Mouse (Mus musculus): ENCODE measurements around the gene Paqr9.

Paqr9 gene

GRCm38 (mm10) chr9:95544598-95544997 is 14.9 kb upstream of the Paqr9 start:
- no peak for DNase-seq (ENCODE audit: low read depth, low spot score)

- peak; percentile 63 for DNase-seq (ENCODE audit: low read depth, low spot score)
Observed at GRCm38 (mm10) chr9:95546679-95547078, 12.8 kb upstream of the Paqr9 start.

GRCm38 (mm10) chr9:95549626-95550411 is 9.6 kb upstream of the Paqr9 start:
- DNase-seq (ENCODE audit: low read depth, low spot score) = no peak

GRCm38 (mm10) chr9:95550856-95551774 is 8.3 kb upstream of the Paqr9 start:
- DNase-seq (ENCODE audit: low read depth, low spot score) = no peak

- no peak for DNase-seq (ENCODE audit: low read depth, low spot score)
Observed at GRCm38 (mm10) chr9:95552175-95552705, 7.2 kb upstream of the Paqr9 start.

GRCm38 (mm10) chr9:95554231-95555221 is 4.9 kb upstream of the Paqr9 start:
- no peak for DNase-seq (ENCODE audit: low read depth, low spot score)

- DNase-seq (ENCODE audit: low read depth, low spot score) = no peak
Observed at GRCm38 (mm10) chr9:95555233-95555740, 4.2 kb upstream of the Paqr9 start.

- no peak for DNase-seq (ENCODE audit: low read depth, low spot score)
Observed at GRCm38 (mm10) chr9:95556067-95556512, 3.4 kb upstream of the Paqr9 start.

GRCm38 (mm10) chr9:95557722-95558121 is 1.7 kb upstream of the Paqr9 start:
- no peak for DNase-seq (ENCODE audit: low read depth, low spot score)

GRCm38 (mm10) chr9:95558726-95559058 is 765 bp upstream of the Paqr9 start:
- no peak for DNase-seq (ENCODE audit: low read depth, low spot score)

- no peak for DNase-seq (ENCODE audit: low read depth, low spot score)
Observed at GRCm38 (mm10) chr9:95559936-95560735, 679 bp downstream of the Paqr9 start.

GRCm38 (mm10) chr9:95564047-95564446 is 4.6 kb downstream of the Paqr9 start:
- DNase-seq (ENCODE audit: low read depth, low spot score) = no peak

- no peak for DNase-seq (ENCODE audit: low read depth, low spot score)
Observed at GRCm38 (mm10) chr9:95566394-95566793, 6.9 kb downstream of the Paqr9 start.

GRCm38 (mm10) chr9:95566931-95567330 is 7.5 kb downstream of the Paqr9 start:
- no peak for DNase-seq (ENCODE audit: low read depth, low spot score)

GRCm38 (mm10) chr9:95569249-95569648 is 9.8 kb downstream of the Paqr9 start:
- no peak for DNase-seq (ENCODE audit: low read depth, low spot score)

GRCm38 (mm10) chr9:95569966-95570365 is 10.5 kb downstream of the Paqr9 start:
- no peak for DNase-seq (ENCODE audit: low read depth, low spot score)

GRCm38 (mm10) chr9:95570604-95571003 is 11.1 kb downstream of the Paqr9 start:
- no peak for DNase-seq (ENCODE audit: low read depth, low spot score)

- DNase-seq (ENCODE audit: low read depth, low spot score) = no peak
Observed at GRCm38 (mm10) chr9:95571494-95571893, 12.0 kb downstream of the Paqr9 start.

- no peak for DNase-seq (ENCODE audit: low read depth, low spot score)
Observed at GRCm38 (mm10) chr9:95572558-95572957, 13.1 kb downstream of the Paqr9 start.

- no peak for DNase-seq (ENCODE audit: low read depth, low spot score)
Observed at GRCm38 (mm10) chr9:95574116-95574515, 14.7 kb downstream of the Paqr9 start.

Data from c-Kit-negative CD71-positive TER-119-positive erythroid progenitor cells, embryonic 14.5 days (primary cell).